Mouse (Mus musculus) layer of hippocampus, postnatal 25 days (tissue): Measurements from ENCODE around the gene 2900026A02Rik. TPM values are rescaled to one million over a fixed set of nuclear protein-coding genes. Genes with fewer than 3 reads are reported as not detected.

Experiments
- DNase-seq, 2 experiments: peaks; one replicate each; pipeline ENCODE4 v3.0.0; 2022; ENCODE audit warnings: mixed read lengths in 2 of 2, low spot score in 1 of 2; ENCODE audit errors: extremely low spot score in 1 of 2
- total RNA-seq, 2 experiments: library from RNA; stranded (reverse); gene quantifications; 2 replicates each; pipeline ENCODE4 v1.2.3; 2021

The 2900026A02Rik gene
- 10 to 100 TPM; 61.2 to 64.5 TPM for total RNA-seq

DNA sequence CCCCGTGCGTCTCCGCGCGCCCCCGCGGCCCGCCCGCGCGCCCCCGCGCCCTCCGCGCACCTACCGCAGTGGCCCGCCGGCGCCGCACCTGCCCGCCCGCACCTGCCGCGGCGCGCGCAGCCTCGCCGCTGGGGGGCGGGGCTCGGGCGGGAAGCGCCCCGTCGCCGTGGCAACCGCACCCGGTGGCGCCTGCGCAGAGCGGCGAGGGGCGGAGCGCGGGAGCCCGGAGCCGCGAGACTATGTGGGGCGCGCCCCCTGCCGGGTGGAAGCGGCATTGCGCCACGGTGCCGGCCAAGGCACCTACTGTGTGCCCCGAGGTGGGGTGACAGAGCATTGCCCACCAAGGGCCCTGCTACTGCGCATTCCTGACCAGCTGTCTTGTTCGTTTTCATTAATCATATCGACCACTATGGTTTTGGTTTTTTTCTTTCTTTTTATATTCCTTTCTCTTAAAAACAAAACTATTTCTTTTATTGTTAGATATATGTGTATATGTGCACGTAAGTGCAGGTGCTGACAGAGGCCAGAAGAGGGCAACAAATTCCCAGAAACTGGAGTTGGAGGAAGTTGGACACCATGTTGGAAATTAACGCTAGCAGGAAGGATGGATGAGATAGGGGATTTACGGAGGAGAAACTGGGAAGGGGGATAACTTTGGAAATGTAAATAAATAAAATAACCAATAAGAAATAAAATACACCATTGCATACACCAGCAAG lies at the start of gene 2900026A02Rik:
Gene 2900026A02Rik, minus strand, starts transcription at position 90 of the 719 bp plus-strand sequence.
- peak; percentile 74 to 87 for DNase-seq

DNA sequence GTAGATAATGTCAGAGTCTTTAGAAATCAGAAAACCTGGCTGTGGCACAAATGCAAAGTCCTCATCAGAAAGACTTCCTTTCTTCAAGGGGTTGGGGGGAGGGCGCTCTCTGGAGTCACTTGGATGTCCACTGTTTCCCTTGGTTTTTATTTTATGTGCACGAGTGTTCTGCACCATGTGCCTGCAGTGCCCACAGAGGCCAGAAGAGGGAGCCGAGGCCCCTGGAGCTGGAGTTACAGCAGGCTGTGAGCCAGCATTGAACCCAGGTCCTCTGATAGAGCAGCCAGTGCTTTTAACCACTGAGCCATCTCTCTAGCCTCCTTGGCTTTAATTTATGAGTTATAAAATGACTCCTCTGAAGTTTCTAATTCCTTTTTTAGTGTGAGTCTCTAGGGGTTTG lies 49.0 kb upstream of the 2900026A02Rik start:
- DNase-seq = no peak

DNA sequence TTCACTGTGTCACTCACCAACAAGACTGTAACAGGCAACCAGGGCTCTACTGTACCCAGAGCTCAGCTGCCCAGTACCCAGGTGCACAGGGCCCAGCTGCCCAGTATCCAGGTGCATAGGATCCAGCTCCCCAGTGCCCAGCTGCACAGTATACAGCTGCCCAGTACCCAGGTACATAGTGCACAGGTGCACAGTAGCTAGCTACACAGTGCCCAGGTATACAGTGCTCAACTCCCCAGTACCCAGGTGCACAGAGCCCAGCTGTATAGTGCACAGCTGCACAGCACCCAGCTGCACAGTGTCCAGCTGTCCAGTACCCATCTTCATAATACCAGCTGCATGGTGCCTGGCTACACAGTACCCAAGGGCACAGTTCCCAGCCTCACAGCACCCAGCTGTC lies 47.2 kb upstream of the 2900026A02Rik start:
- DNase-seq = no peak

DNA sequence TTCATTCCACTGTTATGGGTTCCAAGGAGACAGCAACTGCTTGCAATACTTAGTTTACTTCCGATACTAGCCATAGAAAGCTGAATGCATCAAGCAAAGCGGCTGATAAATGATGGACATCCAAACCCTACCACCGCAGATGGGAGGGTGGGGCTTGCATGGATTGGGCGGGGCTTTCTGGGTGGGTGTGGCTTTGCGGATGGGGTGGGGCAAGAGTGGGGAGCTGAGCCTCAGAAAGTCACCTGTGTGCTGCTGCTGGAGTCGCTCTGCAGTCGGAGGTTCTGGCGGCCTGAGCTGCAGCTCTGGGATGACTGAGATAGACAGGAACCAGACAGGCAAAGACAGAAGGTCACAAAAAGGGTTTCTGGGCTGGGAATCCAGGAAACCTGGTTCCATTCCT lies 44.6 kb upstream of the 2900026A02Rik start:
- DNase-seq = no peak

DNA sequence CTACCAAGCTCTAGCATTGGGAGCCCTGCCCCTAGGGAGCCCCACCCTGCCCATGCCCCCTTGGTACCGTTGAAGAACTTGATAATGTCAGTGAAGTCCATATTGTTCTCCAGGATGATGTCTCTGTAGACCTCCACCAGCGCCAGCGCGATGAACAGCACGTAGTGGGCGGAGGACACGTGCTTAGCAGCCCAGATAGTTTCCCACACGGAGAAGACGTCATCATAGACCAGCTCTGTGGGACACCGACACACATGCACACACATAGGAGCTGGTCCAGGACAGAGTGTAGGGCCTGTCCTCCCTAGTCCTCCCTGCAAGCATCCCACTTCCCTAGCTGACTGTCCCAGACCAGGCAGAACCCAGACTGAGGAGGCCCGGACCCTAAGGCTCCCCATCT lies 29.8 kb upstream of the 2900026A02Rik start:
- DNase-seq = no peak

DNA sequence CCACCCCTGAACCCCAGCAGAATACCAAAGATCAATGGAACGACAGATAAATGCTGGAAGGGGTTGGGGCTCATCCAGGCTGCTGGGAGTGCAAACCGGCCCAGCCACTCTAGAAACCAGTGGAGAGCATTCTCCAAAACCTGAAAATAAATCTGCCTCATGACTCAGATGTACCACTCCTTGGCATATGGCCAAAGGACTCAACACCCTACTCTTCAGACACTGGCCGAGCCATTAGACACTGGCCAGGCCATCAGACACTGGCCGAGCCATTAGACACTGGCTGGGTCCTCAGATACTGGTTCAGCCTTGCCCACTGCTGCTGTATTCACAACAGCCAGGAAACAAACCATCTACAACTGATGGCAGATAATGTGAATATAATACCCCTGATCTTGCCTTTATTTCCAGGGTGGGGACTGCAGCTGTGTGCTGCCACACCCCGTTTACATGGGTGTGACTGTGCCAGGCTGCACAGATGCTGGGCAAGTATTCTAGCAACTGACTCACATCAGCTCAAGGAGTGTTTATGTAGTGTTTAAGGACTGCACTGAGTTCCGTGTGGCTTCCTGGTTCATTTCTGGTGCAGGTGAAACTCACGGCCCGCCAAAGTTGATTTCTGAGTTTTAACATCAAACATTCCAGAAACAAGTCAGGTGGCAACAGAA lies 28.4 kb upstream of the 2900026A02Rik start:
- no peak for DNase-seq

DNA sequence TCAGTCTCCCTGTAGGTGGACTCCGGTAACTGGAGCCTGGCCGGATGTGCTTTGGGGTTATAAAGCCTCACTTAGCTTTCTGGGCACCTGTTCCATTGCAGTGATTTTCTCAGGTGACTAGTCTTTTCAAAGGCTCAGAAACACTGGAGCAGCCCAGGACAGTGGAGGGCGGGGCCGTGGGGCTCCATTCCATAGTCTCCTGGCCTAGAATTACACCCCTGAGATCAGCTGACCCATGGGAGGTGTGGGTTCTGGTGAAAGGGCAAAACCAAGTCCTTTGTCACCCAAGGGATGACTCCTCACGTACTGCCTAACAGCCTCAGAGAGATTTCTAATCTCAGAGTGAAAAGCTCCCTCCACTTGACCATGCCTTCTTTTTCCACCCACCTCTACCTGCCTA lies 9.2 kb upstream of the 2900026A02Rik start:
- DNase-seq = no peak

DNA sequence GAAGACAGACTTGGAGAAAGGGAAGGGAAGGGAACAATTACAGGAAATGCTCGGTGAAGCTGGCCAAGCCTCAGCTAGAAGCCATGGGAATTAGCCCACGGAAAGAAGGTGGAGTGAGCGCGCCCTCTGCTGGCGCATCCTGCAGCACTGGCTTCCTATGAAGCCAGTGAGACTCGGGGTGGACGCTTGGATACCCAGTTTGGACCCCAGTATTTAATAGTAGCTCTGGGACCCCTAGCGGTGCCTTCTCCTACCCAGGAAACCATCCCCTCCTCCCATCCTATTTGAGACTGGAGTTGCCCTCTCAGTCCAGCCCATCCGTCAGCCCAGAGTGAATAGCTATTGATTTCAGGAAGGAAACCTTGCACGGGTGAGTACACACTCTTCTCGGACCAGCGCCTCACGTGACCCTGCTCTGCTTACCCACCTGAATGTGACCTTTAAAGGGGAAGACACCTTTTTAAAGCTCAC lies 5.6 kb upstream of the 2900026A02Rik start, which contains the start of gene Tmem211:
Gene Tmem211, plus strand, starts transcription at position 278 of the 471 bp plus-strand sequence.
- DNase-seq = peak; percentile 79 to 96

DNA sequence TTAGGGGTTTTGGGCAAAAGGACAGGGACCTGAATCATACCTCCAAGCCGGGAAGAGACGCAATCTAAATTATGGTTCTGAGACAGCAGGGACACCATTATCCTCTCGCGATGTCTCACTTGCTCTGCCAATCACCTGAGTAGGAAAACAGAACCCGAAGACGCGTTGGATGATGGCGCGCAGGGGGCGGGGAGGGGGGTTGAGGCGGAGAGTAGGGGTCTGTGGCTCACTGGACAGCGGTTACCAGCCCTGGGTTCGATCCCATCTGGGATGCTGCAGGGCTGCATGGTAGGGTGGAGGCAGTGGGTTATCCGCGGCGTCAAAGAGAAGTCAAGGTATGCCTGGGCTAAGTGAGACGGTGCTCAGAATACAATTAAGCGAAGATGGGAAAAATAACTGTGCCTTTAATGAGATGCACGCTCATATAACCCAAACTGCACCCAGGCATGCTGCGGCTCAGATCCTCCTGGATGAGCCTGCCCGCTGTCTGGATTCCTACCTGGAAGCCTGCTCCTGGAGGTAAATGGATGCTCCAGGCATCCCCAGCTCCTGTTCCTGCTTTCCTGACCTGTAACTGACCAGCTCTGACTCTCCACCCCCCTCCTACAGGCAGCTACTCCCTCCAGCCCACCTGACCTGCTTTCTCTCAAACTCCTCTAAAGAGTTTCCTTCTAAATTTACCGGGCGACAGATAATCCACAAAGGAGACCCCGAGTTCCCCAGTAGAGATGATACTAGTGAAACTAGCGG lies 4.8 kb upstream of the 2900026A02Rik start:
- DNase-seq = no peak

DNA sequence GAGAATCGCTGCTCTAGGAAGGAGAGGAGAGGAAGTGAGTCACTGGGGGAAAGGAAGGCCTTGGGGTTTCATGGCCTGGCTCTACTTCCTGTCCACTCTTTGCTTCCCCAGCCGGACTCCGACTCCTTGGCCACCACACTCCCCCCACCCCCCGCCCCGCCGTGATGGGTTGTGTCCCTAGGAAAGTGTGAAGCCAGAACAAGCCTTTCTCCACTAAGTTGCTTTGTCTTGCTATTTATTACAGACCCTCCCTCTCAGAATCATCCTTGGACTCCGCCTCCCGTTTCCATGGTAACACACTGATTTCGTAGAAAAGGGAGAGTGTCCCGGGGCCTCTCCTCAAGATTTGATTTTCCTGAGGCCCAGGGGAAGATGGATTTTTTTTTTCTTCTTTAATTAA lies 4.2 kb upstream of the 2900026A02Rik start:
- DNase-seq = no peak

DNA sequence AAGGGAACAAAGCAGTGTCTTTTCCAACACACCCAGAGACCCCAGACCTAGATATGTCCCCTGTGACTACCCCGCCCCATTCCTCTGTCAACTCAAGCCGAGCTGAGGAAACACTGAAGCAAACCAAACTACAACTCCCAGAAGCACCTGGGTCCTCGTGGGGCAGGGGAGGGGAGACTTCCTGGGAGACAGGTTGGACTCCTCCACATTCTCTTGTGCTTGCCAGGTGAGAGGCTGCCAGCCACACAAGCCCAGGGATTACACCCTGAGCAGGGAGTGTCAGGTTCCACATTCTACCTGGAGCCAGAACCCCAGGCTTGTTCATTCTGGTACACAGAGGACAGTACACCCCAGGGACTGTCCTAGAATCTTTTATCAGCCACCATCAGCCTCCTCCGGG lies 2.9 kb upstream of the 2900026A02Rik start:
- no peak for DNase-seq

DNA sequence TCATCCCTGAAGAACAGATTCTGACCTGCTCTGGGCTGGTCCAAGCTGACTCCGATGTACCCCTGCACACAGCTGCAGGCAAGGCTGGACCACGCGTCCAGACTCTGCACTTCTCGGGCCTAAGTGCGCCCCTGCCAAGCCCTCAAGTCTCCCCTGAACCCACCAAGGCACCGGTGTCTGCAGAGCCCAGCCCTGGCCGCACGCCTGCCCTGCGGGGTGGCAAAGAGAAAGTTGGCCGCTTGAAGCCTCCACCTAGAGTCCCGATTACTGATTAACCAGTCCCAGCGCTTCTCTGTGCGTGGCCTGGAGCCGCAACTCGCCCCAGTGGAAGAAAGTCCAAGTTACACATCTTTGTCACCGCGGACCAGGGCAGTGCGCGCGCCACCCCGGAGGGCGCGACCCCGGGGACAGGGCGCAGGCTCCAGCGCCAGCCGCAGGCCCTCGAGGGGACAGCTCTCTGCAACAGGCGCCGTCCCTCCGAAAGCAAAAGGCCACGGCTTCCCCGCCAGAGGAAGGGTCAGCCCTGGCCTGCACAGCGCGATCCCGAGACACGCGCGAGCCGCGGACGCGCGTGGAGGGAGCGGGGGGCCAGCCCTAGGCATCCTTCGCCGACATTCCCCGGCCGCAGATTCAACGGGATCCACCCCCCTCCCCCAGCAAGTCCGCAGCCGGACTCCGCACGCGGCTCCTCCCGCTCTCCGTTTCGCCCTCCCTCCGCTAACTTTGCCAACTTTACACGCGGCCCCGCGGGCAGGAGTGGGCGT lies 471 bp downstream of the 2900026A02Rik start:
- DNase-seq = peak in 1 of 2 experiments; percentile 29

DNA sequence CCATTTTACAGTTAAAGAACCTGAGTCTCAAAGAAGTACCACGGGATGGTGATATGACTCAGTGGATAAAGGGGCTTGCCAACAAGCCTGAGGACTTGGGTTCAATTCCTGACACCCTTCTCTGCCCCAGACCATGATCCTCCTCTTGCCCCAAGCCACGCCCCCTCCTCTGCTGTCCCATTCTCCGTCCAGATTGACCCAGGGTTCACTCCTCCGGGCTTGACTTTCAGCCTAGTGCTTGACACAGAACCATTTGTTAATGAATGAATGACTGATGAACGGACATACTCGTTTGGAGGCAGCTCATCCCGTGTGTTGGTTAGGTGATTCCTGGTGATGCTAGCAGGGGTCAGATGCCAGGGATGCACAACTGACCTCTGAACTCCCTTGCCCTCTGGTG lies 1.2 kb downstream of the 2900026A02Rik start:
- DNase-seq = no peak

DNA sequence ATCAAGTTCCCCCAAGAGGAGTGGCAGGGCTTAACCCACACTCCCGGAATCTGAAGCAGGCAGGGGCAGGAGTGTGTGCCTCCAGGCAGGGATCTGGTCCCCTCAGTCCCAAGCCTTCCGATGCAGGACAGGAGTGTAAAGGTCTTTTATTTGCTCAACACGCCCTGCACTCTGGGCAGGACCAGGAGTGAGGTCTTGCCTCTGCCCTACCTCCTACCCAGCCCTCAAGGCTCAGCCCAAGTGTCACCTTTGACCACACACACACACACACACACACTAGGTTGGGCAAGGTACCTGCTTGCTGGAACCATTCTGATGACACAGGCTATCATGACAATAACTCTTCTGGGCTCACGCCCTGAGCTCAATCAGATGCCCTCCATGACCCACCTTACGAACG lies 1.6 kb downstream of the 2900026A02Rik start:
- no peak for DNase-seq

DNA sequence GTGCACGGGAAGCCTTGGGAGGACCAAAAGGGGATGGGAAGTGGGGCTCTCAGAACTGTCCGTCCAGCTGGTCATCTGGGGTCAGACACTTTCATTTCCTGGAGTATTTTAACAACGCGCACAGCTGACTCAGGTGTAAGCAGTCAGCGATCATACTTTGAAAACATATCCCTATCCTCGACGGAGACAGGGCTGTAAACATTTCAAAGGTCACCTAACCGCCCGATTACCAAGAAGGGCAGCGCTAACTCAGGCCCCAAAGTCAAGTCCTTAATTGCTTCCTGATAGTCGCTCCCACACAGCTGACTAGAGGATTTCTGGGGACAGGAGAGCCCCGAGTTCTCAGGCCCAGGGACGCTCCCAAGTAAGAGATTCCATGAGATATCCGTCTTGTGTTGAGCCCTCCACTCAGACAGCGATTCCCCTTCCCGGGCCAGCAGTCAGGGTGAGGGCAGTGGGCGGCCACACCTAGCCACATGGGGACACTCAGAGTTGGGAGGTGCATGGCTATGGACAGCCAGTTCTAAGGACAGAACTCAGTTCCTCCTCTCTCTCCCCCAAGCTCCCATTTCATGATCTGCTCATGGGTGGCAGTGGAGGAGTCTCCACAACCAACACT lies 2.3 kb downstream of the 2900026A02Rik start:
- DNase-seq = no peak

DNA sequence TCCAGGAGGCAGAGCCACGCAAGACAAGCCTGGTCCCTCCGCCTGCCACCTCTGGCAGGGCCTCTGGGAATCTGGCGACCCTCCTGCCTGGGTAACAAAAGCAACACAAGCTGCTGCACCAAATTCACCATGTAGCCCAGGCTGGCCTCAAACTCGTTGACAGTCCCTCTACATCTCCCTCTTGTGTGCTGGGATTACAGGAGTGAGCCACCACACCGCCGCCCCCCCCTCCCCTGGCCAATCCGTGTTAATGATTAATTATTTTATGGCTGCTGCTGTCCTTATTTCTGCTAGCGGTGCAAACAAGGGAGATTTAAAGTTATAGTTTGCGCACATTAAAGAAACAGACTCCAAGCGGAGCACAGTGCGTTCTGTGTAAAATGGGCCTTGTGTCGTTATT lies 4.0 kb downstream of the 2900026A02Rik start:
- no peak for DNase-seq

DNA sequence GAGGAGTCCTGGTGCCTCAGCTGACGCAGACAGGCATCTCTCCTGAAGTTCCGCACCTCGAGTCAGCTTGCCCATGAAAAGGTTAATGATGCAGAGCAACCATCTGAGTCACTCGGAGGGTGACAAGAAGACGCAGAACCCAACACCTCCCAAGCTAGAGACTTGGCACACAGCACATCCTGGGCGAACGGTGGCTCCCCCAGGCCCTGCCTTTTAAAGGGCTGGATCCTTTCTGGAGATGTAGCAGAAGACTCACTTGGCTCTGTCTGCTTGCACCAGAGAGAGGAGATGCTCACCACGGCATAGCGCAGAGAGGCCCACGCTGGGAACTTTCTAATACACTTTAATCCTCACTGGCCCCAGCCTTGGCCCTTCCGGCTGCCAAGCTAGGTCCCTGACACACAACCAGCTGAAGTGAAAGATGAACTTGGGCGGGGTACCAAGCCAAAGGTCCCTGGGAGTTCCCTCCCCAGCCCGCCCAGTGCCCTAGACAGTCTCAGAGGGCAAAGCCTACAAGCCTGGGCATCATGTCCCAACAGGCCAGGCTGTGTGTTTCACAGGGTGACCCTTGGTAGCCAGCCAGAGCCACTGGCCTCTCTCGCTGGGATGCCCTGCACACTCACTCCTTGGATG lies 4.6 kb downstream of the 2900026A02Rik start:
- DNase-seq = no peak

DNA sequence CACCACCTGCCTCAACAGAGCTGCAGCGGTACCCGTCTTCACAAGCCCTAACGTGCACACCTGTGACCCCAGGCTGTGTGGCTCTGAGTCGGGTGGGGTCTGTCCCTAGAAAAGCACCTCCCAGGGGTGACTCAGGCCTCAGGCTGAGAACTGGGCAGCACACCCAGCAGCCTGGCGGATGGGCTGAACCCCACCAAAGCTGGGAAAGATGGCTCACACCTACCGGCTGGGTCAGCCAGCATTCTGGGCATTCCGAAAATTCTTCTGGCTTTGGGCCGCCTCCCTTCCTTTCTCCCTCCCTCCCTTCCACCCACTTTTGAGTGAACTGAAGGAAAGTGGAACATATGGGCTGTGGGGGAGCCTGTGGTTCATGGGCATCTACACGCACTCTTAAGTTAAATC lies 5.4 kb downstream of the 2900026A02Rik start:
- no peak for DNase-seq

DNA sequence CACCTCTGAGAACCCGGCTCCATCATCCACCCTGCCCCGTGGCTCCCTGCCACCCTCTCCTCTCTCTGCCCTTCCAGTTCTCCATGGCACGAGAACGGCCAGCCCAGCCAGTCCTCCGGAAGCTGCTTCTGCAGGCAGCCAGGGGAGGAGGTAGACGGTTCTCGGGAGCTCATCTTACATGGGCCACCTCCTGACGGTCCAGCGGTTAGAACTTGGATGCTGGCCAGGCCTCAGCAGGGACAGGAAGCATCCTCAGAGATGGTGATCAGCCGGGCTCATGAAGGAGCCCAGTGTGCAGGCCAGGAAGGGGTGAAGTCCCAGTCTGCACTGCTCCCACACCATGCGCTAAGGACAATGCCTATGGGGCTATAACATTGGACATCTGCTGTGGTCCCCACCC lies 6.6 kb downstream of the 2900026A02Rik start:
- no peak for DNase-seq

DNA sequence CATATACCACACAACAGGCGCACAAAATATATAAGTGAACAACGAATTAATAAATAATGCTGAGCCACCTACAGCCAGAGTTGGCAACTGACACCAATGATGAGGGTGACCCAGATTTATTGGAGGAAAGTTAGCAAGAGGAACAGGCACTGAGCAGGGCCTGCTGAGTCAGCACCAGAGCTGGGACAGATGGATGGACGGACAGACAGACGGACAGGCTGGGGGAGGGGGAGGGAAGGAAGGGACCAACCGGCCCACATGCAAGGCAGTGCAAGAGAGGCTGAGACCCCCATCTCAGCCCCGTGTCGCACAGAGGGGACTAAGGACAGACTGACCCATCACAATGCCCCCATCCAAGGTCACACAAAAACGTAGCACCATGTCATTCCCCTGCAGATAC lies 7.0 kb downstream of the 2900026A02Rik start:
- no peak for DNase-seq
